Mouse (Mus musculus): ENCODE measurements at regions not wholly inside any gene's neighbourhood (a gene's known extent, or its start where the extent isn't known, plus 50 kb on each side); places are given as distances from the start of the nearest gene placed in this dataset.

GRCm38 (mm10) chr17:27317576-27318277, 113.5 kb upstream of the Lemd2 start:
- H3K36me3 ChIP-seq = no peaks in the 10 kb centered on the region
- ATAC-seq (ENCODE audit: low FRiP score) = 0 out of 2 replicates have a peak, but pooled peaks have one; percentile 31
- H3K9ac ChIP-seq = no peak overlapping the region
- no peak overlapping the region for H3K4me2 ChIP-seq (replicated peaks)
- peaks cover 35% of the 10 kb centered on the region for H3K4me1 ChIP-seq
- WGBS = 54% methylated on average over 14 of the region's 14 CpGs
- H3K4me3 ChIP-seq = no peak overlapping the region
- H3K27me3 ChIP-seq = peaks cover 5% of the 10 kb centered on the region; the same call in 1 of the 2 replicates
- no peaks in the 10 kb centered on the region for H3K9me3 ChIP-seq (replicated peaks)
- 0 out of 2 replicates have a peak overlapping the region, but pooled peaks have one; percentile 23 for H3K27ac ChIP-seq

- no peak overlapping the region for H3K4me2 ChIP-seq (replicated peaks)
- no peaks in the 10 kb centered on the region for H3K9me3 ChIP-seq (replicated peaks)
- ATAC-seq (ENCODE audit: low FRiP score) = no peak
- no peak overlapping the region for H3K27ac ChIP-seq
- 85% methylated on average over 21 of the region's 21 CpGs for WGBS
- no peak overlapping the region for H3K9ac ChIP-seq
- no peak overlapping the region for H3K4me3 ChIP-seq
- H3K4me1 ChIP-seq = peaks cover 35% of the 10 kb centered on the region
- H3K27me3 ChIP-seq = no peaks in the 10 kb centered on the region; the same call in 1 of the 2 replicates
- no peaks in the 10 kb centered on the region for H3K36me3 ChIP-seq
Observed at GRCm38 (mm10) chr17:27316711-27317575, 112.7 kb upstream of the Lemd2 start.

- Histone ChIP-seq H3K4me1 (peaks cover 35% of the 10 kb centered on the region), H3K36me3 (no peaks in the 10 kb centered on the region)
Observed at GRCm38 (mm10) chr17:27315947-27316628, 111.8 kb upstream of the Lemd2 start.

GRCm38 (mm10) chr17:27315428-27315827, 111.2 kb upstream of the Lemd2 start:
- H3K27me3 ChIP-seq = peaks cover 2% of the 10 kb centered on the region; the same call in 1 of the 2 replicates
- no peak overlapping the region for H3K27ac ChIP-seq
- no peaks in the 10 kb centered on the region for H3K9me3 ChIP-seq (replicated peaks)
- H3K36me3 ChIP-seq = no peaks in the 10 kb centered on the region
- peaks cover 35% of the 10 kb centered on the region for H3K4me1 ChIP-seq
- H3K4me3 ChIP-seq = no peak overlapping the region
- ATAC-seq (ENCODE audit: low FRiP score) = 0 out of 2 replicates have a peak, but pooled peaks have one; percentile 21
- no peak overlapping the region for H3K9ac ChIP-seq
- no peak overlapping the region for H3K4me2 ChIP-seq (replicated peaks)
- WGBS = 56% methylated on average over 3 of the region's 3 CpGs

More at GRCm38 (mm10) chr17:27315947-27316628, 111.8 kb upstream of the Lemd2 start:
- H3K9me3 ChIP-seq (replicated peaks) = no peaks in the 10 kb centered on the region
- WGBS = 76% methylated on average over 11 of the region's 11 CpGs
- H3K9ac ChIP-seq = 0 out of 2 replicates have a peak overlapping the region, but pooled peaks have one; percentile 4
- H3K27me3 ChIP-seq = peaks cover 2% of the 10 kb centered on the region; the same call in 1 of the 2 replicates
- no peak overlapping the region for H3K4me3 ChIP-seq
- no peak overlapping the region for H3K27ac ChIP-seq
- ATAC-seq (ENCODE audit: low FRiP score) = no peak
- H3K4me2 ChIP-seq (replicated peaks) = no peak overlapping the region

- Histone ChIP-seq H3K4me2 (replicated peaks) (no peak overlapping the region), H3K27ac (no peak overlapping the region), H3K4me1 (peaks cover 35% of the 10 kb centered on the region), H3K9ac (no peak overlapping the region), H3K4me3 (no peak overlapping the region), H3K9me3 (replicated peaks) (no peaks in the 10 kb centered on the region), H3K36me3 (no peaks in the 10 kb centered on the region), H3K27me3 (peaks cover 2% of the 10 kb centered on the region; the same call in 1 of the 2 replicates)
- peak; percentile 26; the same call in 1 of the 2 replicates for ATAC-seq (ENCODE audit: low FRiP score)
- WGBS = 56% methylated on average over 7 of the region's 7 CpGs
Observed at GRCm38 (mm10) chr17:27314821-27315392, 110.6 kb upstream of the Lemd2 start.

GRCm38 (mm10) chr17:27308933-27309332, 104.7 kb upstream of the Lemd2 start:
- ATAC-seq (ENCODE audit: low FRiP score) = no peak
- H3K4me2 ChIP-seq (replicated peaks) = no peak overlapping the region
- no peak overlapping the region for H3K4me3 ChIP-seq
- no peaks in the 10 kb centered on the region for H3K36me3 ChIP-seq
- peaks cover 4% of the 10 kb centered on the region; the same call in 1 of the 2 replicates for H3K4me1 ChIP-seq
- H3K27ac ChIP-seq = no peak overlapping the region
- 0 out of 2 replicates have a peak, but pooled peaks cover 5% of the 10 kb centered on the region for H3K27me3 ChIP-seq
- no peak overlapping the region for H3K9ac ChIP-seq
- 32% methylated on average over 4 of the region's 4 CpGs for WGBS
- no peaks in the 10 kb centered on the region for H3K9me3 ChIP-seq (replicated peaks)

- 0 out of 2 replicates have a peak, but pooled peaks have one; percentile 43 for ATAC-seq (ENCODE audit: low FRiP score)
- WGBS = 58% methylated on average over 3 of the region's 3 CpGs
- no peak overlapping the region for H3K4me3 ChIP-seq
Observed at GRCm38 (mm10) chr17:27304842-27305241, 100.6 kb upstream of the Lemd2 start.

GRCm38 (mm10) chr17:27303633-27304479, 99.6 kb upstream of the Lemd2 start:
- H3K36me3 ChIP-seq = no peaks in the 10 kb centered on the region
- 0 out of 2 replicates have a peak, but pooled peaks cover 3% of the 10 kb centered on the region for H3K27me3 ChIP-seq
- no peak overlapping the region for H3K4me2 ChIP-seq (replicated peaks)
- H3K27ac ChIP-seq = no peak overlapping the region
- H3K9me3 ChIP-seq (replicated peaks) = no peaks in the 10 kb centered on the region
- ATAC-seq (ENCODE audit: low FRiP score) = no peak
- no peak overlapping the region for H3K4me3 ChIP-seq
- 84% methylated on average over 17 of the region's 17 CpGs for WGBS
- no peaks in the 10 kb centered on the region; the same call in 1 of the 2 replicates for H3K4me1 ChIP-seq
- no peak overlapping the region for H3K9ac ChIP-seq

More at GRCm38 (mm10) chr17:27304842-27305241, 100.6 kb upstream of the Lemd2 start:
- peaks cover 3% of the 10 kb centered on the region for H3K4me1 ChIP-seq
- no peaks in the 10 kb centered on the region for H3K9me3 ChIP-seq (replicated peaks)
- H3K27me3 ChIP-seq = 0 out of 2 replicates have a peak, but pooled peaks cover 3% of the 10 kb centered on the region
- no peak overlapping the region for H3K27ac ChIP-seq
- no peaks in the 10 kb centered on the region for H3K36me3 ChIP-seq
- H3K4me2 ChIP-seq (replicated peaks) = no peak overlapping the region
- H3K9ac ChIP-seq = no peak overlapping the region

GRCm38 (mm10) chr17:27303061-27303460, 98.8 kb upstream of the Lemd2 start:
- Histone ChIP-seq H3K4me2 (replicated peaks) (no peak overlapping the region), H3K27ac (no peak overlapping the region), H3K36me3 (no peaks in the 10 kb centered on the region), H3K4me3 (no peak overlapping the region), H3K4me1 (no peaks in the 10 kb centered on the region; the same call in 1 of the 2 replicates), H3K9me3 (replicated peaks) (no peaks in the 10 kb centered on the region), H3K9ac (no peak overlapping the region), H3K27me3 (0 out of 2 replicates have a peak, but pooled peaks cover 3% of the 10 kb centered on the region)
- no peak for ATAC-seq (ENCODE audit: low FRiP score)
- 93% methylated on average over 12 of the region's 12 CpGs for WGBS

- WGBS = 47% methylated on average over 11 of the region's 11 CpGs
- no peak overlapping the region for H3K4me2 ChIP-seq (replicated peaks)
- no peaks in the 10 kb centered on the region; the same call in 1 of the 2 replicates for H3K4me1 ChIP-seq
- H3K9me3 ChIP-seq (replicated peaks) = peaks cover 4% of the 10 kb centered on the region; the same call in 1 of the 2 replicates
- H3K9ac ChIP-seq = no peak overlapping the region
- H3K36me3 ChIP-seq = no peaks in the 10 kb centered on the region
- H3K27me3 ChIP-seq = 0 out of 2 replicates have a peak, but pooled peaks cover 3% of the 10 kb centered on the region
- no peak overlapping the region for H3K4me3 ChIP-seq
- no peak for ATAC-seq (ENCODE audit: low FRiP score)
- H3K27ac ChIP-seq = no peak overlapping the region
Observed at GRCm38 (mm10) chr17:27301376-27301775, 97.1 kb upstream of the Lemd2 start.
